Comparison of ENCODE assay signal across 9 mouse cellular contexts in the genomic region with DNA sequence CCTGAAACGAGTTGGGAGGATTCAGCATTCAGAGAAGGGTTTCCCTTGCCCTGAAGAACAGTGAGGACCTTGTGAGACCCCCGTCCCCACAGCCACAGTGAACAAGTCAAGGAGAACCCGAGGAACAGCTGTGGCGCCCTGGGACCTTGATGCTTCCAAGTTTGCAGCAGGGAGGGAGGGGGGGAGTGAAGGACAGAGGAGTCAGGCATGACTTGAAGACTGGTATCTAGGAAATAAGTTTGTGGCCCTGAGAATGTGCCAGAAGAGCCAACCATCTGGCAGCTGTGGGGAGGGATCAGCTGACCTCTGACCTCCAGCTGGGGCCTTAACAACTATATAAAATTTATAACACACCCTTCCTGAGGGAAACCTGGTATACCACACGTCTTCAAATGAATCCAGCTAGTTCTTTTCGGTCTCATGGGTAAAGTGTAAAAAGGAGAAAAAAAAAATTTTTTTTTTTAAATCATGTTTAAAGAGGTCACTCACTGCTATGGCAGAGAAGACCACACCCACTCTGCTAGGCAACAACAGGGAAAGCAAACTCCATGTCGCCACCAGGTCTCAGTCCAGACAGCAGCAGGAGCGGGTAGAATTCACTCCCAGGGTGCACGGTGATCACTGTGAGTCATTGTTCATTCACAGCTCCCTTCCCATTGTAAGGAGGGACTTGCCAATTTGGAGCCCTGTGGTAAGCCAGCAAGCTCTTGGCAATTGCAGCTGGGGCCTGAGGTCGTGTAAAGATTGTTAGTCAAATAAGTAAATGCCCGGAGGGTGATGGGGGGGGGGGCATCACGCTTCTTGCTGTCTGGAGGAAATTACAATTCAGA. TPM values are rescaled to one million over a fixed set of nuclear protein-coding genes. Genes with fewer than 3 reads are reported as not detected.
DNase-seq lines count a peak whose midpoint lies in the region; ATAC-seq and TF ChIP-seq lines count a peak whose summit lies in the region.
"Had no signal": no experiment of that assay in that cellular context is flagged by ENCODE, and none has a peak within 500 bp of the region (broad histone marks: within the 10 kb centered on the region; RNA-seq: fewer than 3 reads in every experiment).

No protein-coding gene starts in this region.

- no peak for ATAC-seq in cerebellum, adult (ENCODE audit: insufficient number of reproducible peaks, low FRiP score, low TSS enrichment)
- peak; percentile 34; the same call in 1 of the 2 replicates for ATAC-seq in embryonic facial prominence, embryonic 14.5 days (ENCODE audit: low read depth)
- 0 out of 2 replicates have a peak, but pooled peaks have one; percentile 32 for ATAC-seq in limb, embryonic 14.5 days (ENCODE audit: low FRiP score, low read depth)
- no peak for ATAC-seq in erythroid progenitor cell, adult 5-6 weeks (replicated peaks; ENCODE audit: low FRiP score, poor library complexity, severe bottlenecking)

- H3K9ac ChIP-seq in embryonic facial prominence, embryonic 14.5 days (ENCODE audit: low read depth, low read length), result no peak overlapping the region
- no peak overlapping the region for H3K9ac ChIP-seq in limb, embryonic 14.5 days (ENCODE audit: low read depth, low read length, severe bottlenecking)

- H3K36me3 ChIP-seq in embryonic facial prominence, embryonic 14.5 days (ENCODE audit: control insufficient read depth, insufficient read depth, low read length), result no peaks in the 10 kb centered on the region
- H3K36me3 ChIP-seq in limb, embryonic 14.5 days (ENCODE audit: control insufficient read depth, insufficient read depth, low read length), result no peaks in the 10 kb centered on the region
- no peaks in the 10 kb centered on the region for H3K36me3 ChIP-seq in thymus, adult 2 months (ENCODE audit: control insufficient read depth, insufficient read depth, low read length)

- 40% methylated on average over 12 of the region's 12 CpGs for WGBS in embryonic facial prominence, embryonic 14.5 days
- WGBS in limb, embryonic 14.5 days, result 31% methylated on average over 12 of the region's 12 CpGs
- 79% methylated on average over 12 of the region's 12 CpGs for WGBS in thymus, adult 2 months

- H3K27ac ChIP-seq in embryonic facial prominence, embryonic 14.5 days (replicated peaks; ENCODE audit: low read depth, low read length), result no peak overlapping the region
- no peak overlapping the region for H3K27ac ChIP-seq in limb, embryonic 14.5 days (replicated peaks; ENCODE audit: low read depth, low read length)
- H3K27ac ChIP-seq in thymus, adult 2 months (ENCODE audit: control insufficient read depth, insufficient read depth, low read length), result no peak overlapping the region

- DNase-seq in cerebellum, adult 9-10 months, result peak; percentile 8
- peak; percentile 58 for DNase-seq in A20 (ENCODE audit: low read depth, low spot score)
- peak; percentile 61 for DNase-seq in embryonic facial prominence, embryonic 14.5 days (ENCODE audit: low spot score)
- DNase-seq in limb, embryonic 14.5 days (ENCODE audit: low spot score), result peak; percentile 21
- DNase-seq in thymus, adult 2 months, result no peak
- DNase-seq in spleen, postnatal 4 days (ENCODE audit: low spot score in 2 of 2), result no peak

- H3K4me1 ChIP-seq in embryonic facial prominence, embryonic 14.5 days (ENCODE audit: control insufficient read depth, insufficient read depth, low read length), result 0 out of 2 replicates have a peak, but pooled peaks cover 5% of the 10 kb centered on the region
- 0 out of 2 replicates have a peak, but pooled peaks cover 5% of the 10 kb centered on the region for H3K4me1 ChIP-seq in limb, embryonic 14.5 days (ENCODE audit: control insufficient read depth, insufficient read depth, low read length)
- H3K4me1 ChIP-seq in thymus, adult 2 months (replicated peaks; ENCODE audit: control insufficient read depth, insufficient read depth, low read length), result no peaks in the 10 kb centered on the region; the same call in 1 of the 2 replicates

- no peak for TF ChIP-seq CTCF in thymus, adult 2 months (IDR thresholded peaks at IDR 0.05; ENCODE audit: borderline replicate concordance, control insufficient read depth, extremely low read depth, insufficient read depth, low read length, poor library complexity)

- no peaks in the 10 kb centered on the region for H3K9me3 ChIP-seq in embryonic facial prominence, embryonic 14.5 days (ENCODE audit: control insufficient read depth, low read length)
- H3K9me3 ChIP-seq in limb, embryonic 14.5 days (ENCODE audit: control insufficient read depth, low read length), result no peaks in the 10 kb centered on the region

- no peak overlapping the region for H3K4me3 ChIP-seq in embryonic facial prominence, embryonic 14.5 days (ENCODE audit: low read depth, low read length)
- H3K4me3 ChIP-seq in limb, embryonic 14.5 days (replicated peaks; ENCODE audit: low read length), result no peak overlapping the region
- no peak overlapping the region for H3K4me3 ChIP-seq in thymus, adult 2 months (ENCODE audit: control insufficient read depth, insufficient read depth, low read length)
- H3K4me3 ChIP-seq: erythroblast, embryonic 14.5 days had no signal

- H3K27me3 ChIP-seq in embryonic facial prominence, embryonic 14.5 days (replicated peaks; ENCODE audit: control insufficient read depth, insufficient read depth, low read length), result no peaks in the 10 kb centered on the region
- H3K27me3 ChIP-seq in limb, embryonic 14.5 days (ENCODE audit: control insufficient read depth, insufficient read depth, low read length), result no peaks in the 10 kb centered on the region
- H3K27me3 ChIP-seq in thymus, adult 2 months (ENCODE audit: control insufficient read depth, insufficient read depth, low read length), result no peaks in the 10 kb centered on the region

- no peak overlapping the region for H3K4me2 ChIP-seq in embryonic facial prominence, embryonic 14.5 days (ENCODE audit: low read depth, low read length)
- no peak overlapping the region for H3K4me2 ChIP-seq in limb, embryonic 14.5 days (replicated peaks; ENCODE audit: low read depth, low read length, severe bottlenecking)

- no peak for TF ChIP-seq POLR2A in limb, embryonic 14.5 days (IDR thresholded peaks at IDR 0.05; ENCODE audit: borderline replicate concordance, extremely low read depth, insufficient read depth, insufficient read length)
- TF ChIP-seq POLR2A in thymus, adult 2 months (IDR thresholded peaks at IDR 0.05; ENCODE audit: control insufficient read depth, extremely low read depth, insufficient read depth, low read length, poor library complexity), result no peak

RNA-seq across cellular contexts. Expression of gene Ralgps2, which starts 58.3 kb away (rescaled TPM):
- polyA plus RNA-seq in embryonic facial prominence, embryonic 14.5 days (2014; fragmentation: Nextera tagmentation; extraction: Ambion mirVana), result 69.6 and 79.1 TPM in 2 replicates
- 20.9 and 33.6 TPM in 2 replicates for polyA plus RNA-seq in limb, embryonic 14.5 days (2012; rRNA removed)
- 63.7 and 73.8 TPM in 2 replicates for polyA plus RNA-seq in limb, embryonic 14.5 days (2014; fragmentation: Nextera tagmentation; extraction: Ambion mirVana)
- total RNA-seq in erythroid progenitor cell, adult 5-6 weeks (2015; ENCODE audit: low replicate concordance), result 8.3 and 20.1 TPM in 2 replicates
- 3.9 and 18.2 TPM in 2 replicates for total RNA-seq in erythroid progenitor cell, adult 5-6 weeks (2017; ENCODE audit: low replicate concordance)
- 25.2 and 28.9 TPM in 2 replicates for polyA plus RNA-seq in thymus, adult 2 months (2012; rRNA removed)

Comparison
In these comparisons a context has a peak if more than half of its experiments do, and no peak if none do; other contexts are left out.
1. DNase-seq: peak in cerebellum, adult 9-10 months (single experiment), A20 (single experiment), embryonic facial prominence, embryonic 14.5 days (single experiment) and limb, embryonic 14.5 days (single experiment); none in thymus, adult 2 months (single experiment) and spleen, postnatal 4 days (0 of 2).
2. ATAC-seq: peak in embryonic facial prominence, embryonic 14.5 days (single experiment) and limb, embryonic 14.5 days (single experiment); none in cerebellum, adult (single experiment) and erythroid progenitor cell, adult 5-6 weeks (single experiment).